Comparison of ENCODE assay signal across 8 mouse cellular contexts in the genomic region with DNA sequence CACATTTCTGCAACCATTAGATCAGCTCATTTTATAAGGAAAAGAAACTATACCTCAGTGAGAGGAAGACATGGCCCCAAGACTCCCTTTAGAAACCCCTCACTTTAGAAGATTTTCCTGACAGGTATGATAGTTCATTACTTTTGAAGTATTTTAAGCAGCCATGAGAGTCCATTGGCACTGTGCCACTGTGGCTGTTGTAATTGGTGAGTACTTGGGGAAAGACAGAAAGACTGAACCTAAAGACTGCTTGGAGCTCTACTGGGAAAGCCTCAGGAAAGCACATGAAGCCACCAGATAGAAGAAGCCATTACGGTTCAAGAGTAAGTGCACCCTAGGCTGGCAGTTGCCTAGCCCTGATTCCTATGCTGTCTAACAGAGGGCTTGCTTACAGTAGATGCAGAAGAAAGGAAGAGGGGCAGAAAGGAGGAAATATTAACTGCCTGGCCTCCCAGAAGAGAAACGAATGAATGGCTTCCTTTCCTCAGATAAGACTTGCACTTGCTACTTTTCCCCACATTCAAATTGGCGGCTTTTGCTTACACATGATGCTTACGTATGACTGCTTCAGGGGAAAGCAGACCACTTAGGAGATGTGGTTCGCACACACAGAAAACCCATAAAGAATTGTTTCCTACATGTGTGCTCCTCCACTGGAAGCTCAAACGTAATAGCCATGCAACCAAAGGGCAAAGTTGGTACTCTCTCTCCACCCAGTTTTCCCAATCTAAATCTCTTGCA. TPM values are rescaled to one million over a fixed set of nuclear protein-coding genes. Genes with fewer than 3 reads are reported as not detected.
DNase-seq lines count a peak whose midpoint lies in the region; ATAC-seq and TF ChIP-seq lines count a peak whose summit lies in the region.

No protein-coding gene starts in this region.

- peaks cover 18% of the 10 kb centered on the region for H3K36me3 ChIP-seq in intestine, embryonic 14.5 days (ENCODE audit: control insufficient read depth, insufficient read depth, low read length)
- H3K36me3 ChIP-seq in midbrain, embryonic 16.5 days (ENCODE audit: control insufficient read depth, insufficient read depth, low read length): no peaks in the 10 kb centered on the region

- ATAC-seq in intestine, embryonic 14.5 days (replicated peaks; ENCODE audit: low FRiP score, low TSS enrichment, low read depth): no peak
- ATAC-seq in midbrain, embryonic 16.5 days: no peak

- H3K27ac ChIP-seq in embryonic fibroblast, embryonic 13.5 days (ENCODE audit: insufficient read depth, low read length): peak overlapping the region; percentile 64
- H3K27ac ChIP-seq in intestine, embryonic 14.5 days (ENCODE audit: low read depth): peak overlapping the region; percentile 29; the same call in 1 of the 2 replicates
- peak overlapping the region; percentile 56 for H3K27ac ChIP-seq in midbrain, embryonic 16.5 days (ENCODE audit: low read length)

- H3K27me3 ChIP-seq in intestine, embryonic 14.5 days (replicated peaks; ENCODE audit: control insufficient read depth, insufficient read depth, low read length): no peaks in the 10 kb centered on the region
- no peaks in the 10 kb centered on the region for H3K27me3 ChIP-seq in midbrain, embryonic 16.5 days (ENCODE audit: control insufficient read depth, insufficient read depth, low read depth, low read length)

- H3K4me1 ChIP-seq in embryonic fibroblast, embryonic 13.5 days (ENCODE audit: control insufficient read depth, insufficient read depth, low read length): peaks cover 6% of the 10 kb centered on the region
- peaks cover 55% of the 10 kb centered on the region for H3K4me1 ChIP-seq in intestine, embryonic 14.5 days (replicated peaks; ENCODE audit: control insufficient read depth, insufficient read depth, low read length)
- peaks cover 32% of the 10 kb centered on the region for H3K4me1 ChIP-seq in midbrain, embryonic 16.5 days (ENCODE audit: control insufficient read depth, insufficient read depth, low read length)

- 37% methylated on average over 6 of the region's 6 CpGs for WGBS in intestine, embryonic 14.5 days
- WGBS in midbrain, embryonic 16.5 days: 23% methylated on average over 6 of the region's 6 CpGs

- H3K4me2 ChIP-seq in intestine, embryonic 14.5 days (ENCODE audit: low read length): peak overlapping the region; percentile 65
- peak overlapping the region; percentile 65 for H3K4me2 ChIP-seq in midbrain, embryonic 16.5 days (ENCODE audit: low read length)

- 0 out of 2 replicates have a peak, but pooled peaks have one; percentile 34 for TF ChIP-seq POLR2A in embryonic fibroblast, embryonic 13.5 days (IDR thresholded peaks at IDR 0.05; ENCODE audit: low read depth, low read length)

- no peak for TF ChIP-seq CTCF in embryonic fibroblast, embryonic 13.5 days (IDR thresholded peaks at IDR 0.05; ENCODE audit: borderline replicate concordance, insufficient read depth, low read length)

- H3K9me3 ChIP-seq in intestine, embryonic 14.5 days (ENCODE audit: control insufficient read depth, low read length): no peaks in the 10 kb centered on the region
- no peaks in the 10 kb centered on the region for H3K9me3 ChIP-seq in midbrain, embryonic 16.5 days (replicated peaks; ENCODE audit: control insufficient read depth, low read length, poor library complexity, severe bottlenecking)

- DNase-seq in kidney, postnatal 10 days: peak; percentile 35
- no peak for DNase-seq in kidney, adult 18-20 months
- peak; percentile 50 for DNase-seq in intestine, embryonic 14.5 days (ENCODE audit: low spot score)
- no peak for DNase-seq in urinary bladder, postnatal 36 days (ENCODE audit: low spot score in 2 of 2)
- no peak for DNase-seq in layer of hippocampus, postnatal 10 days (ENCODE audit: low spot score in 2 of 2)
- DNase-seq in c-Kit-positive CD71-positive TER-119-positive erythroid progenitor cells, embryonic 14.5 days (ENCODE audit: low spot score): no peak

- H3K9ac ChIP-seq in intestine, embryonic 14.5 days (ENCODE audit: low read length): peak overlapping the region; percentile 23
- H3K9ac ChIP-seq in midbrain, embryonic 16.5 days (ENCODE audit: low read depth, low read length): peak overlapping the region; percentile 53; the same call in 1 of the 2 replicates

- peak overlapping the region; percentile 45 for H3K4me3 ChIP-seq in embryonic fibroblast, embryonic 13.5 days (ENCODE audit: insufficient read depth, low read length)
- H3K4me3 ChIP-seq in intestine, embryonic 14.5 days (ENCODE audit: low read depth, low read length): peak overlapping the region; percentile 32
- peak overlapping the region; percentile 35 for H3K4me3 ChIP-seq in midbrain, embryonic 16.5 days (ENCODE audit: low read depth, low read length)

RNA-seq across cellular contexts. Expression of gene Rnd3, which starts 4.4 kb away (rescaled TPM):
- polyA plus RNA-seq in embryonic fibroblast, embryonic 13.5 days (2011; ENCODE audit: insufficient read length, low read depth, missing spikeins): 233 and 320 TPM in 2 replicates
- 85.0 and 104 TPM in 2 replicates for polyA plus RNA-seq in intestine, embryonic 14.5 days (2014; fragmentation: Nextera tagmentation; extraction: Ambion mirVana)
- 157 and 180 TPM in 2 replicates for polyA plus RNA-seq in midbrain, embryonic 16.5 days (2015; fragmentation: Nextera tagmentation; extraction: Ambion mirVana)
- 10 to 100 TPM; 26.3 to 27.8 TPM for total RNA-seq in layer of hippocampus, postnatal 10 days (2021)

Comparison
In these comparisons a context has a peak if more than half of its experiments do, and no peak if none do; other contexts are left out.
1. DNase-seq: peak in kidney, postnatal 10 days (single experiment) and intestine, embryonic 14.5 days (single experiment); none in kidney, adult 18-20 months (single experiment), urinary bladder, postnatal 36 days (0 of 2), layer of hippocampus, postnatal 10 days (0 of 2) and c-Kit-positive CD71-positive TER-119-positive erythroid progenitor cells, embryonic 14.5 days (single experiment).
2. Peak in every context shown above with its lines, with median percentiles within 50 percentile points of each other: H3K27ac ChIP-seq and H3K4me3 ChIP-seq.